Mouse (Mus musculus): ENCODE data around the gene Hoxb9.

The Hoxb9 gene

GRCm38 (mm10) chr11:96316696-96317607, 45.7 kb downstream of the Hoxb9 start:
- no peak for DNase-seq

GRCm38 (mm10) chr11:96317608-96318367, 46.5 kb downstream of the Hoxb9 start, which contains the start of gene Hoxb4:
Gene Hoxb4, plus strand, starts transcription at chr11:96318267.
- no peak for DNase-seq

- DNase-seq, result no peak
Measured at GRCm38 (mm10) chr11:96318368-96319070, 47.3 kb downstream of the Hoxb9 start.

GRCm38 (mm10) chr11:96319071-96319902, 48.0 kb downstream of the Hoxb9 start:
- no peak for DNase-seq

GRCm38 (mm10) chr11:96319910-96320309, 48.7 kb downstream of the Hoxb9 start:
- no peak for DNase-seq

GRCm38 (mm10) chr11:96320688-96321087, 49.4 kb downstream of the Hoxb9 start:
- DNase-seq, result no peak

GRCm38 (mm10) chr11:96321846-96322245, 50.6 kb downstream of the Hoxb9 start:
- DNase-seq, result no peak

GRCm38 (mm10) chr11:96322738-96323137, 51.5 kb downstream of the Hoxb9 start:
- DNase-seq, result no peak

- no peak for DNase-seq
Measured at GRCm38 (mm10) chr11:96323154-96323553, 51.9 kb downstream of the Hoxb9 start, which contains the start of gene Hoxb3. Gene Hoxb3, plus strand, starts transcription at chr11:96323326.

- no peak for DNase-seq
Measured at GRCm38 (mm10) chr11:96324125-96324524, 52.9 kb downstream of the Hoxb9 start.

GRCm38 (mm10) chr11:96324965-96325364, 53.7 kb downstream of the Hoxb9 start:
- no peak for DNase-seq

GRCm38 (mm10) chr11:96325747-96326212, 54.5 kb downstream of the Hoxb9 start:
- DNase-seq, result no peak
